Mouse (Mus musculus): ENCODE data around the gene Gm21885. TPM values are rescaled to one million over a fixed set of nuclear protein-coding genes. Genes with fewer than 3 reads are reported as not detected.

The Gm21885 gene
- polyA plus RNA-seq (2012; rRNA removed): not detected in 2 replicates

GRCm38 (mm10) chr11:94281199-94282181, at the start of gene Gm21885:
Gm21885 (plus strand) TSS chr11:94281873.
- H3K4me1 ChIP-seq (ENCODE audit: control insufficient read depth, insufficient read depth, low read length): no peaks in the 10 kb centered on the region
- H3K4me3 ChIP-seq (ENCODE audit: insufficient read depth, low read length): no peak within 1 kb of the TSS
- TF ChIP-seq POLR2A (IDR thresholded peaks at IDR 0.05; ENCODE audit: extremely low read depth, insufficient read depth, low read length): peak; percentile 22; the same call in 1 of the 2 replicates
- no peak for TF ChIP-seq CTCF (IDR thresholded peaks at IDR 0.05; ENCODE audit: extremely low read depth, insufficient read depth, low read length)
- H3K27ac ChIP-seq (ENCODE audit: insufficient read depth, low read length): no peak within 1 kb of the TSS

- no peak overlapping the region for H3K4me3 ChIP-seq (ENCODE audit: insufficient read depth, low read length)
- no peak for TF ChIP-seq POLR2A (IDR thresholded peaks at IDR 0.05; ENCODE audit: extremely low read depth, insufficient read depth, low read length)
- no peak for TF ChIP-seq CTCF (IDR thresholded peaks at IDR 0.05; ENCODE audit: extremely low read depth, insufficient read depth, low read length)
- peaks cover 7% of the 10 kb centered on the region for H3K4me1 ChIP-seq (ENCODE audit: control insufficient read depth, insufficient read depth, low read length)
- peak overlapping the region; percentile 36 for H3K27ac ChIP-seq (ENCODE audit: insufficient read depth, low read length)
These were observed 48.3 kb upstream of the Gm21885 start for GRCm38 (mm10) chr11:94233405-94233804.

GRCm38 (mm10) chr11:94234380-94234779, 47.3 kb upstream of the Gm21885 start:
- no peak for TF ChIP-seq CTCF (IDR thresholded peaks at IDR 0.05; ENCODE audit: extremely low read depth, insufficient read depth, low read length)
- TF ChIP-seq POLR2A (IDR thresholded peaks at IDR 0.05; ENCODE audit: extremely low read depth, insufficient read depth, low read length): no peak
- H3K27ac ChIP-seq (ENCODE audit: insufficient read depth, low read length): peak overlapping the region; percentile 36; the same call in 1 of the 2 replicates

GRCm38 (mm10) chr11:94234857-94235256, 46.8 kb upstream of the Gm21885 start:
- Histone ChIP-seq H3K4me3 (ENCODE audit: insufficient read depth, low read length) (no peak overlapping the region), H3K4me1 (ENCODE audit: control insufficient read depth, insufficient read depth, low read length) (peaks cover 7% of the 10 kb centered on the region), H3K27ac (ENCODE audit: insufficient read depth, low read length) (no peak overlapping the region)
- TF ChIP-seq CTCF (IDR thresholded peaks at IDR 0.05; ENCODE audit: extremely low read depth, insufficient read depth, low read length) (no peak), POLR2A (IDR thresholded peaks at IDR 0.05; ENCODE audit: extremely low read depth, insufficient read depth, low read length) (no peak)

More at GRCm38 (mm10) chr11:94234380-94234779, 47.3 kb upstream of the Gm21885 start:
- Histone ChIP-seq H3K4me1 (ENCODE audit: control insufficient read depth, insufficient read depth, low read length) (peaks cover 7% of the 10 kb centered on the region), H3K4me3 (ENCODE audit: insufficient read depth, low read length) (no peak overlapping the region)

- no peak for TF ChIP-seq POLR2A (IDR thresholded peaks at IDR 0.05; ENCODE audit: extremely low read depth, insufficient read depth, low read length)
- peak; percentile 91 for TF ChIP-seq CTCF (IDR thresholded peaks at IDR 0.05; ENCODE audit: extremely low read depth, insufficient read depth, low read length)
- Histone ChIP-seq H3K4me1 (ENCODE audit: control insufficient read depth, insufficient read depth, low read length) (peaks cover 7% of the 10 kb centered on the region), H3K27ac (ENCODE audit: insufficient read depth, low read length) (no peak overlapping the region; the same call in 1 of the 2 replicates), H3K4me3 (ENCODE audit: insufficient read depth, low read length) (no peak overlapping the region)
These were observed 45.6 kb upstream of the Gm21885 start for GRCm38 (mm10) chr11:94236074-94236473.

GRCm38 (mm10) chr11:94238786-94239185, 42.9 kb upstream of the Gm21885 start:
- H3K27ac ChIP-seq (ENCODE audit: insufficient read depth, low read length): no peak overlapping the region
- TF ChIP-seq CTCF (IDR thresholded peaks at IDR 0.05; ENCODE audit: extremely low read depth, insufficient read depth, low read length): no peak
- no peak for TF ChIP-seq POLR2A (IDR thresholded peaks at IDR 0.05; ENCODE audit: extremely low read depth, insufficient read depth, low read length)
- H3K4me3 ChIP-seq (ENCODE audit: insufficient read depth, low read length): no peak overlapping the region
- no peaks in the 10 kb centered on the region for H3K4me1 ChIP-seq (ENCODE audit: control insufficient read depth, insufficient read depth, low read length)

GRCm38 (mm10) chr11:94239706-94240105, 42.0 kb upstream of the Gm21885 start:
- TF ChIP-seq CTCF (IDR thresholded peaks at IDR 0.05; ENCODE audit: extremely low read depth, insufficient read depth, low read length) (no peak), POLR2A (IDR thresholded peaks at IDR 0.05; ENCODE audit: extremely low read depth, insufficient read depth, low read length) (no peak)
- no peak overlapping the region for H3K27ac ChIP-seq (ENCODE audit: insufficient read depth, low read length)

GRCm38 (mm10) chr11:94242760-94243421, 38.8 kb upstream of the Gm21885 start:
- TF ChIP-seq CTCF (IDR thresholded peaks at IDR 0.05; ENCODE audit: extremely low read depth, insufficient read depth, low read length): no peak
- TF ChIP-seq POLR2A (IDR thresholded peaks at IDR 0.05; ENCODE audit: extremely low read depth, insufficient read depth, low read length): no peak
- Histone ChIP-seq H3K27ac (ENCODE audit: insufficient read depth, low read length) (no peak overlapping the region), H3K4me1 (ENCODE audit: control insufficient read depth, insufficient read depth, low read length) (no peaks in the 10 kb centered on the region), H3K4me3 (ENCODE audit: insufficient read depth, low read length) (no peak overlapping the region)

More at GRCm38 (mm10) chr11:94239706-94240105, 42.0 kb upstream of the Gm21885 start:
- Histone ChIP-seq H3K4me1 (ENCODE audit: control insufficient read depth, insufficient read depth, low read length) (no peaks in the 10 kb centered on the region), H3K4me3 (ENCODE audit: insufficient read depth, low read length) (no peak overlapping the region)

GRCm38 (mm10) chr11:94243422-94244180, 38.1 kb upstream of the Gm21885 start:
- no peak overlapping the region for H3K4me3 ChIP-seq (ENCODE audit: insufficient read depth, low read length)
- H3K27ac ChIP-seq (ENCODE audit: insufficient read depth, low read length): no peak overlapping the region
- no peaks in the 10 kb centered on the region for H3K4me1 ChIP-seq (ENCODE audit: control insufficient read depth, insufficient read depth, low read length)
- no peak for TF ChIP-seq CTCF (IDR thresholded peaks at IDR 0.05; ENCODE audit: extremely low read depth, insufficient read depth, low read length)
- no peak for TF ChIP-seq POLR2A (IDR thresholded peaks at IDR 0.05; ENCODE audit: extremely low read depth, insufficient read depth, low read length)

Data from cortical plate, adult 2 months (tissue).